Mouse (Mus musculus) lung, postnatal 0 days (tissue): Measurements from ENCODE around the gene Anpep. TPM values are rescaled to one million over a fixed set of nuclear protein-coding genes. Genes with fewer than 3 reads are reported as not detected.

Experiments
- ATAC-seq: fragments of 200-750 bp; cut with Nextera tagmentation; 2 replicates; pipeline ENCODE4 v1.8.0; 2017; ENCODE audit warnings: moderate library complexity
- DNase-seq: peaks from one replicate; pipeline ENCODE4 v3.0.0-alpha.2; 2016; ENCODE audit warnings: low spot score
- H3K27ac ChIP-seq: fragments of 300-500 bp; sonication (generic); 2 replicates; pipeline ENCODE4 v1.5.1; 2014; ENCODE audit warnings: antibody characterized with exemption, mild to moderate bottlenecking, low read length, mixed read lengths
- H3K27me3 ChIP-seq: fragments of 300-500 bp; sonication (generic); replicated peaks from 2 replicates; pipeline ENCODE4 v1.6.1; 2014; ENCODE audit warnings: low read length, mixed read lengths; ENCODE audit not compliant: insufficient read depth
- H3K36me3 ChIP-seq: fragments of 300-500 bp; sonication (generic); 2 replicates; pipeline ENCODE4 v1.6.1; 2014; ENCODE audit warnings: low read length, mixed read lengths; ENCODE audit not compliant: insufficient read depth
- H3K4me1 ChIP-seq: fragments of 300-500 bp; sonication (generic); 2 replicates; pipeline ENCODE4 v1.6.1; 2014; ENCODE audit warnings: antibody characterized with exemption, low read depth, low read length, mixed read lengths; ENCODE audit not compliant: insufficient read depth
- H3K4me2 ChIP-seq: fragments of 300-500 bp; sonication (generic); replicated peaks from 2 replicates; pipeline ENCODE4 v1.6.1; 2014; ENCODE audit warnings: low read depth, mild to moderate bottlenecking, low read length, moderate library complexity, mixed read lengths
- H3K4me3 ChIP-seq: fragments of 300-500 bp; sonication (generic); 2 replicates; pipeline ENCODE4 v1.5.1; 2014; ENCODE audit warnings: low read depth, low read length
- H3K9ac ChIP-seq: fragments of 300-500 bp; sonication (generic); replicated peaks from 2 replicates; pipeline ENCODE4 v1.6.1; 2014; ENCODE audit warnings: low read depth, mild to moderate bottlenecking
- H3K9me3 ChIP-seq: fragments of 300-500 bp; sonication (generic); 2 replicates; pipeline ENCODE4 v1.6.1; 2016; ENCODE audit warnings: low read length, mixed read lengths
- CTCF ChIP-seq: IDR thresholded peaks from 2 replicates; pipeline ENCODE4 v1.5.1; 2016; ENCODE audit warnings: antibody characterized with exemption, mild to moderate bottlenecking
- EP300 ChIP-seq: IDR thresholded peaks from 2 replicates; pipeline ENCODE4 v1.6.1; 2016; ENCODE audit warnings: antibody characterized with exemption, mild to moderate bottlenecking, control low read depth
- WGBS: fragments of 180-500 bp; shearing (Covaris S2); extraction: QIAGEN DNeasy Blood & Tissue Kit; methylation state at CpG from one replicate; pipeline ENCODE4 v1.1.7; 2014; 5-methylcytosine and 5-hydroxymethylcytosine counted together
- polyA plus RNA-seq: library from polyadenylated mRNA; unstranded; fragments of >200 nt; fragmentation: Nextera tagmentation; extraction: Ambion mirVana; gene quantifications from 2 replicates; pipeline ENCODE4 v1.2.1, GENCODE M21; 2015

Gene Anpep
- polyA plus RNA-seq, 1 experiment from 2014 or later, result 11.6 TPM

DNA sequence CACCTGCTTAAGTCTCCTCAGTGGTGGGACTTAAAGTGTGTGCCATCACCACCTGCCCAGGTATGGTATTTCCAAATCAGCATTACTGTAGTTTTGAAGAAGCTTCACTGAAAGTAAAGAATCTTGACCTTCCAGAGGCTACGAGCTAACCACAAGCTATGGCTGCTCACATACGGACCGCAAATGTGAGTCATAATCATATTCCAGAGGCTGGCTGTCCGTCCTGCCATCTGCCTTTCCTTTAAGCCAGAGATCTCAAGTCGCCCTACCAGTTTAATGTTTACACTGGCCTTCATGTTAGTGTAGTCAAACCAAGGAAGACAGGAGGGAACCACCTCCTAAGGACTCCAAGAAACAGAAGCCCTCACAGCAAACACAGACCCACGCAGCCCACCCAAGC, 21.0 kb upstream of the Anpep start:
- peaks cover 11% of the 10 kb centered on the region; the same call in 1 of the 2 replicates for H3K36me3 ChIP-seq
- H3K27me3 ChIP-seq, result no peaks in the 10 kb centered on the region
- ATAC-seq, result no peak
- H3K4me3 ChIP-seq, result no peak overlapping the region
- H3K27ac ChIP-seq, result no peak overlapping the region
- no peak for DNase-seq
- 64% methylated on average over 6 of the region's 6 CpGs for WGBS
- H3K4me2 ChIP-seq, result no peak overlapping the region
- no peak overlapping the region for H3K9ac ChIP-seq
- TF ChIP-seq EP300, result no peak
- TF ChIP-seq CTCF, result no peak
- H3K4me1 ChIP-seq, result no peaks in the 10 kb centered on the region
- H3K9me3 ChIP-seq, result no peaks in the 10 kb centered on the region

DNA sequence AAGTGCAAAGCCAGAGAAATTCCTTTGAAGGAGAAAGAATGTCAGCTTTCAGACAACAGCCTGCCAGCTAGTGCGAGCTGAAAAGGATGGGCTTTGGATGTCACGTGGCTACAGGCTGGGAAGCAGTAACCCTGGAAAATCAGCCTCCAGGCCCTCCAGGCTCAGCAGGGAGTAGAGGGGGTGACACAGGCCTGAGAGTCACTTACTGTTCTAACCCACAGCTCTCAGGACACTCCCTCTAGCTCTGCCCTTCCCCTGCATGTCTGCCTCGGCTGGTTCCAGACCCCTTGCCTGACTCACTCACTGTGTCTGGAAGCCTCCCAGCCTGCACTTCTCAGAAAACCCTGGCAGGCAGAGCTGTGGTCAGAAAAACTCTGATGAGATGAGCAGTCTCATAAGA, 20.1 kb upstream of the Anpep start:
- DNase-seq (peak; percentile 23), ATAC-seq (peak; percentile 70)
- Histone ChIP-seq H3K27ac (no peak overlapping the region), H3K4me3 (no peak overlapping the region), H3K36me3 (peaks cover 11% of the 10 kb centered on the region; the same call in 1 of the 2 replicates), H3K4me1 (no peaks in the 10 kb centered on the region), H3K9me3 (no peaks in the 10 kb centered on the region), H3K27me3 (no peaks in the 10 kb centered on the region), H3K9ac (no peak overlapping the region), H3K4me2 (no peak overlapping the region)
- TF ChIP-seq EP300 (no peak), CTCF (no peak)
- 25% methylated on average over 3 of the region's 3 CpGs for WGBS

DNA sequence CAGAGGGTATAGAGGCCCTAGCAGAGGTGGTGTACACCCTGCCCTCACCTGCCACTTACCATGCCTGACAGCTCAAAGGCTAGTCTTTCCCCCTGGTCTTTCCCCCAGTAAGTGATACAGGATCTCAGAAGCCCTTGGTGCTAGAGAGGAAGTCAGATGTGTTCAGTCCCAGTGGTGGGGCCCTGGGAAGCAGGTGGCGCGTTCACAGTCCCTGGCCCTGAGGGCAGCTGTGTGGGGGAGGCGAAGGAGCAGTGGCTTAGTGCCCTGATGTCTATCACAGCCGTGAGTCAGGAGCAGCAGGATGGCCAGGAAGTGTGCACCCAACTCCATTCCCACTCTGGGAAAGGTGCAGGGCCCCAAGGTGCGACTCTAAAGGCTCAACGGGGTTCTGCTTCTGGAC, 19.2 kb upstream of the Anpep start:
- 89% methylated on average over 6 of the region's 6 CpGs for WGBS
- Histone ChIP-seq H3K9ac (no peak overlapping the region), H3K4me1 (no peaks in the 10 kb centered on the region), H3K27ac (no peak overlapping the region), H3K4me2 (no peak overlapping the region), H3K36me3 (peaks cover 11% of the 10 kb centered on the region; the same call in 1 of the 2 replicates), H3K4me3 (no peak overlapping the region), H3K27me3 (no peaks in the 10 kb centered on the region), H3K9me3 (no peaks in the 10 kb centered on the region)
- ATAC-seq (no peak), DNase-seq (no peak)
- TF ChIP-seq CTCF, result no peak

- Histone ChIP-seq H3K9ac (no peak overlapping the region), H3K9me3 (no peaks in the 10 kb centered on the region), H3K4me1 (no peaks in the 10 kb centered on the region), H3K27ac (no peak overlapping the region), H3K4me2 (no peak overlapping the region), H3K36me3 (peaks cover 11% of the 10 kb centered on the region; the same call in 1 of the 2 replicates), H3K27me3 (no peaks in the 10 kb centered on the region), H3K4me3 (no peak overlapping the region)
- 68% methylated on average over 2 of the region's 2 CpGs for WGBS
- ATAC-seq (no peak), DNase-seq (no peak)
- TF ChIP-seq EP300 (no peak), CTCF (no peak)
Measured at GRCm38 (mm10) chr7:79878455-79879025, 17.7 kb upstream of the Anpep start.

- Histone ChIP-seq H3K4me3 (no peak overlapping the region), H3K4me2 (no peak overlapping the region), H3K4me1 (no peaks in the 10 kb centered on the region), H3K27me3 (no peaks in the 10 kb centered on the region), H3K27ac (no peak overlapping the region), H3K36me3 (no peaks in the 10 kb centered on the region), H3K9ac (no peak overlapping the region), H3K9me3 (no peaks in the 10 kb centered on the region)
- DNase-seq, result no peak
- ATAC-seq, result no peak
- TF ChIP-seq CTCF (no peak), EP300 (no peak)
- WGBS, result 81% methylated on average over 6 of the region's 6 CpGs
Measured at GRCm38 (mm10) chr7:79873407-79873806, 12.5 kb upstream of the Anpep start.

DNA sequence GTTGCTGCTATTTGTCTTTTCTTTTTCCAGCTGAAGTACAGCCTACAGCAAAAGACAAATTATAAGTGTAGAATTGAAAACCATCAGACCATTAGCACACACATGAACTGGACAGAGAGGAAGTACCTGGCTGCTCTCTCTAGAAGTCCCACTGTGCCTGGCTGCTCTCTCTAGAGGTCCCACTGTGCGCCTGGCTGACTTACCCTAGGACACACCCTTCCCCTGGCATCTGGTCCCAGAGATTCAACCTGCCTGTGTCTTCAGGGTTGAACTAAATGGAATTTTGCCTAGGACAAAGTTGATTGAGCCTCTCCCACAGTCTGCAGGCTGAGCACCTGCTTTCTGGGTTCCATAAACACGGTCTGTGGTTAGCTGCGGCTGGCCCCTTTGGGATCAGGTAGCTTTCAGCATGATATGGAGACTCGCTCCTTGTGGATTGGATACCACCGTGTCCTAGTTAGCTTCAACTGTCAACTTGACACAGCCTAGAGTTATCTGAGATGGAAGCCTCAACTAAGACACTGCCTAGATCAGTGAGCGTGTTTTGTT, 11.0 kb upstream of the Anpep start:
- ATAC-seq (no peak), DNase-seq (no peak)
- no peak overlapping the region for H3K9ac ChIP-seq
- H3K4me1 ChIP-seq, result no peaks in the 10 kb centered on the region
- H3K27me3 ChIP-seq, result no peaks in the 10 kb centered on the region
- TF ChIP-seq CTCF (no peak), EP300 (no peak)
- no peak overlapping the region for H3K4me3 ChIP-seq
- H3K27ac ChIP-seq, result no peak overlapping the region
- no peak overlapping the region for H3K4me2 ChIP-seq
- H3K9me3 ChIP-seq, result no peaks in the 10 kb centered on the region
- WGBS, result 87% methylated on average over 6 of the region's 6 CpGs
- H3K36me3 ChIP-seq, result no peaks in the 10 kb centered on the region
